Mouse (Mus musculus): ENCODE measurements around the gene Gm16429. TPM values are rescaled to one million over a fixed set of nuclear protein-coding genes. Genes with fewer than 3 reads are reported as not detected.

Gm16429 gene
- total RNA-seq (2023), result not detected

DNA sequence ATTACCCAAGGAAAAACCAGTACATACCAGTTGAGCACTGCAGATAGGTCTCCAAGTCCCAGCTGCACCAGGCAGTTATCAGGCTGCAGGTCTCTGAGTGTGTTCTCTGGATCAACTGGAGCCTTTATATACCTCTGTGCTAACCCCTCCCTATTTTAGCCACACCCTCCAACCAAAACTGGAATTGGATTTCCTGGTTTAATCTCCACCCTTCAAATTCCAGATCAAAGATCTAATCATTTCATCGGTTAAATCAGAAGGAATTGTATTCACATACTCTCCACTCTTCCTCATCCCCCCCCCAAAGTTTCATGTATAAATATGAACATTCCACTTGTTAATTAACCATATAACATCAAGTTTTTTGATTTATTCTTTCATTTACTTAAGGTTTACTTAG is at the start of gene Gm16429:
TSS of gene Gm16429 (minus strand) at position 101 of the 400 bp plus-strand sequence.

Other genes with a start within 250 kb of the Gm16429 start
- not detected for gene Gm7792, start 85.3 kb downstream of the Gm16429 start, total RNA-seq (2023)
- gene BC061212, start 141.5 kb upstream of the Gm16429 start, total RNA-seq (2023), result not detected
- gene Gm6351, start 147.3 kb upstream of the Gm16429 start, total RNA-seq (2023), result not detected

All from monocyte, adult 59 days (primary cell).